Mouse (Mus musculus) WW6 (cell line): ENCODE results near the gene Hsp90b1.
"Not testable (repeated sequence)": the region's sequence is repeated elsewhere in the genome, so short reads cannot be mapped to it uniquely, and the experiment has no call there.

ENCODE experiments used
- DNase-seq: peaks from one replicate; pipeline ENCODE4 v3.0.0-alpha.2; 2013; ENCODE audit warnings: low read depth, low spot score

The Hsp90b1 gene

DNA sequence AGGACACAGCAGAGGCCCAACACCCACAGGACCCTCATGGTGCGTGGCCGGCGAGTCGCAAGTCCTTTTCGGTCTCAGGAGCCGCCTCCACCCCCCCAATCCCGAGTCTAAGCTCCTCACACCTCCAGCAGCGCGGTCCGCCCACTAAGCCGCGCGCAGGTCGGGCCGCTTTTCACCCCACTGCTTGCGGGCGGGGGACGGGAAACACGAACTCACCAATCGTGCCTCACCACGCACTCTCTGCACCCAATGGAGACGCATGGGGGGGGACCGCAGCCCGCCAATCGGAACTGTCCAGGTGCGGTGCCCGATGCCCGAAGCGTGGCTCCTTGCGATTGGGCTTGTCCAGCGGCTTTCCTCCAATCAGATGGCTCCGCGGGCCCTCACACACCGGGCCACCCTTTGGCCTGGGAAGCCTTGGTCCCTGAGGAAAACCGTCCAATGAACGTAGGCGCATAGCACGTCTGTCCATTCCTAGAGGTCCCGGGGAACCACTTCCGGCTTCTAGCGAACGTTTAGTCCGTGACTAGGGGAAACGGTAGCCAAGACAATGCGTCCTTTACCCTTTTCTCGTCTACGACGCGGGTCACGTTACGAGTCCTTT is at the start of gene Hsp90b1, which contains the start of gene Ttc41:
TSS of gene Hsp90b1 (minus strand) at position 192 of the 604 bp plus-strand sequence.
TSS of gene Ttc41 (plus strand) at position 494 of the 604 bp plus-strand sequence.
- peak; percentile 95 for DNase-seq

DNA sequence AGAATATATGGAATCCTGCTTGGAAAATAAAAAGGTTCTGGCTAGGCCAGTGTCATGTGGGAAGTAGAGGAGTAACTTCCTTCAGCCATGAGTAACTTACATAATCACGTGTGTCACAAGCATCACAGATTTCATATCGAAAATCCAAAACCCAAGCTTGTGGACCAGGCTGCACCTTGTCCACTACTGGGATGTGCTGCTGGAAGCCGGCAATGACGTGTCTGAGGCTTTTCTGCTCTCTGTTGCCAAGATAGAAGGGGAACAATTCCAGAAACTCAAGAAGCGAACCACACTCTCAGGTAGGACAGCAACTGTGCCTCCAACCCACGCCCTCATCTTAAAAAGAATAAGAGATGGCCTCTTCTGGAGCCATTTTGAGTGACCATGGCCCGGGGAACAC is 39.0 kb upstream of the Hsp90b1 start:
- no peak for DNase-seq

DNA sequence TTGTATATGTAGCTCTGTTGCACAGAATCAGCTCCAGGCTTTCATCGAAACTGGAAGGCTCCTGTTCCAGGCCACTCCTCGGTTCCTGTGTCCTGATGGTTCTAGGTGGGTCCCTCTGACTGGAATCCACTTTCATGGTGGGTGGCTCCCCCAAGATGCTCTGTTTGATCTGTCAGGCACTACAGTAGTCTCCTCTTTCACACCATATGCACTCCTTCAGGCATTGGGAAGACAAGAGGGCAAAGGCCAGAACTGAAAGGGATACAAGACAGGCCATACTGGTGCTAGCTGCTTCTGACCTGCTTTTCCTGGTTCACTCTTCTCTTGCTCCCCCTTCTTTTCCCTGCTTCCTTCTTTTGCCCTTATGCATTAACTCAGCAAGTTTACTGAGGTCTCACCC is 37.6 kb upstream of the Hsp90b1 start:
- DNase-seq, result no peak

DNA sequence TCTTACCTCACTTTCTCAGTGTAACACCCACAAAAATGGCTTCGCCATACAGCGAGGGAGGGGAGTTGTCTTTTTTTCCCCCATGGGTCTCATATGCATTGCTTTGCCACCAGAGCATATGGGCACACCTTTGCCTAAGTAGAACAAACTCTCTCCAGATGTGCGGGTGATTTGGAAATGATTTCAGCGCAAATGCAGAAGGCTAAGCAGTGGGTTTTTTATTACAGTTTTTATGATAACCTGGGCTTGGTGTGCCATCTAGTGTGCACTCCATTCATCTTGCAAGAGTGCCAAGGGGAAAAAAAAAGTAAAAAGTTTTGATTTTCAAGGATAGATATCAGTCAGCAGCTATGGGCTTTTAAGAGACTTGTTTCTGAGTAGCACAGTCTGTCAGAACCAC is 29.7 kb upstream of the Hsp90b1 start:
- no peak for DNase-seq

DNA sequence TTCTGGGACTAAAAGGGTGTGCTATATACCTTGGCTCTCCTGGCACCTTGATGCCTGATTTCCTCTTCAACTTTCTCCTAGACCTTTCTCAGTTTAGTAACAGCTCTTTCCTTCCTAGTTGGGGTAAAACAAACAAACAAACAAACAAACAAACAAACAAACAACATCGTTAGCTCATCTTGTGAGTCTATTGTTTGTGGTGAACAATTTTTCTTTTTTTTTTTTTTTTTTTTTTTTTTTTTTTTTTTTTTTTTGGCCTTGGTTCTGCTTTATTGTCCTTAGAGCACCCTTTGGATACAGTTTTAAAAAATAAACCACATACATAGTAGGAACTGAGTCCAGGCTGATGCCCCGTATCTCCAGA is 26.2 kb upstream of the Hsp90b1 start:
- DNase-seq, result no peak

DNA sequence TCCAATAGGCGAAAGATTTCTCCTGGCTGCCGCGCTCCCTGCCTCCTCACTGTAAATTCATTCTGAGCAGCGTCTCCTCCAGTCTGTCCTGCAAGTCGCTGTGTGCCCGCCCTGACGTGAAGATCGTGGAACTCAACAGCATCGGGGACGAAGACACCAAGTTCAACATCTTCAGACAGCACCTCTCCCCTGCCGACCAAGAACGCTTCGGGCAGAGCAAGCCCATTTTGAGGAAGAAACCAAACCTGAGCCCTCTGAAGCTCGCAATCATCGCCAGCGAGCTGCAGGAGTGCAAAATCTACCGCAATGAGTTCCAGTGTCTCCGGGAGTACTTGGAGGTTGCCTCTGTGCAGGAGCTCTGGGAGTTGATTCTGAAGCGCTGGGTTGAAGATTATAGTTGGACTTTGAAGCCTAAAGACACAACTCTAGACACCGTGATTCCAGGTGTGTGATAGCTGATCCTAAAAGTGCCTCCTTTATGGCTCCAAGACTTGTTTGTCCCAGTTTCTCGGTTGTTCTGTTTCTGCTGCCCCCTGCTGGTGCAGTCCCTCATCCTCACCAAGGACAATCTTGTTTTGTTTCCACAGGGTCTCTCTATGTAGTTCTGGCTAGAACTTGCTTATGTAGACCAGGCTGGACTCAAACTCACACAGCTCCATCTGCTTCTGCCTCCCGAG is 25.7 kb upstream of the Hsp90b1 start:
- peak; percentile 73 for DNase-seq

DNA sequence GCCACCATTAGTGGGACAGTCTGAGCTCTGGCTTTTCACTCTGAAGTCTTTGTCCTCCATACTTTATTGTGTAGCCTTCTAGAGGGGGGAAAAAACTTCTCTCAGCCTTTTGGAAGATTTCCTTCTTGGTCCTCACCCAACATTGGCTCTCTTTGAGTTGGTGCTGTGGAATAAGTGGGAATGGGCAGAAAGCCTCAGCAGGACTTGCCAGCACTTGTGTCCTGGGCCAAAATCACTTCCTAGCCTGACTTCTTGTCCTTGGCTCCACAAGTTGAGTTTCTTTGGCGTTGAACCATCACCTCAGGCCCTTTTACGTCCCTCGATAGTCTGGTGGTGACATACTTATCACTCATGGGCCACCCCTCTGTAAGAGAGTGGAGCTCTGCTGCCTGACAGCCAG is 22.9 kb upstream of the Hsp90b1 start:
- no peak for DNase-seq

DNA sequence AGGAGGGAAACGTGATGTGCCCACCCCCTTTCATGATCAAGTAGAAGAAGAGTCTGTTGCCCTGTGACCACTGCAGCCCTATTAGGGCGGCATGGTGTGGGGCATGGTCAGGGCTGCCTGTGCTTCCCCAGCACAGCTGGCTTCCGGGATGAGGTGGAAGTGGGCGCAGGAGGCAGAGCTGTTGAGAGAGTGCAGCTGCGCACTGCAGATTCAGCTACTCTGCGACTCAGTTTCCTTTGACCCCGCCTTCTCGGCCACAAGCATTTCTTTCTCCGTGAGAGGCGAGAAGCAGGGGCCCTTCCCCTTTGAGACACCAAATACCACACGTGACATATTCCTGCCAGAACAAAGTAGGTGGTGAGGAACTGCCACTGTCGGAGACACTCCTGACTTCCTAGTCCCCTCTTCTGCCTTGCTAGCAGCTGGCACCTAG is 22.3 kb upstream of the Hsp90b1 start:
- DNase-seq, result peak; percentile 31

DNA sequence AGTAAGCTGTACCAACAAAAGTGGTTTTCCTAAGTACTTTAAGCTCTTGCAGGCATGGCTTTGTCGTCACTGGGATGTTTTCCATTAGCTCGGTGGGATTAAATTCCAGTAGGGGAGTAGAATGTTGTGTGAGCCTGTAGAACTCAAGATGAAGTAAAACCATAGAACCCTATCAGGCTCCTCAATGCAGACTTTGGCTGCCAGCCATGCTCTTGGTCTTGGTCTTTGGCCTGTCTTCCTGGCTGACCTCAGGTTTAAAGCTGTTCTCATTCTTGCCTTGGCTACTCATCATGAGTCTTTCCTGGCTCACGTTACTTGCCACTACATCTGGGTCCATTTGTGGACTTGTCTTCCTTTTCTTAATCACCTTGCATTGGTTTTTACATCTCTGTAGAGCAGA is 6.8 kb upstream of the Hsp90b1 start:
- DNase-seq, result no peak

DNA sequence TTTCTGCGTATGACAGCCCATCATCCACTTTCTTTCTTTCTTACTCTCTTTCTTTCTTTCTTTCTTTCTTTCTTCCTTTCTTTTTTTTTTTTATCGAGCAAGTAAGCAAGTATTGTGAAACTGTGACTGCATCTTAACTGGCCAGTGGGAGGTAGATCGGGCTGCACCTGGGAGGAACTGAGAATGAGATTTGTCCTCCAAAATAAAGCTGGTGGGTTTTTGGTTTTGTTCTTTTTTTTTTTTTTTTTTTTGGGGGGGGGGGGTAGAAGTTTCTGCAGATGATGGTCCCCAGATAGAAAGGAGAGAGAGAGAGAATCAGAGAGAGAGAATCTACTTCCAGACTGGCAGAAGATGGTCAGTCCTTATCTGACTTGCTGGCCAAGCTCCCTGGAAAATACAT is 1.8 kb upstream of the Hsp90b1 start:
- no peak for DNase-seq

DNA sequence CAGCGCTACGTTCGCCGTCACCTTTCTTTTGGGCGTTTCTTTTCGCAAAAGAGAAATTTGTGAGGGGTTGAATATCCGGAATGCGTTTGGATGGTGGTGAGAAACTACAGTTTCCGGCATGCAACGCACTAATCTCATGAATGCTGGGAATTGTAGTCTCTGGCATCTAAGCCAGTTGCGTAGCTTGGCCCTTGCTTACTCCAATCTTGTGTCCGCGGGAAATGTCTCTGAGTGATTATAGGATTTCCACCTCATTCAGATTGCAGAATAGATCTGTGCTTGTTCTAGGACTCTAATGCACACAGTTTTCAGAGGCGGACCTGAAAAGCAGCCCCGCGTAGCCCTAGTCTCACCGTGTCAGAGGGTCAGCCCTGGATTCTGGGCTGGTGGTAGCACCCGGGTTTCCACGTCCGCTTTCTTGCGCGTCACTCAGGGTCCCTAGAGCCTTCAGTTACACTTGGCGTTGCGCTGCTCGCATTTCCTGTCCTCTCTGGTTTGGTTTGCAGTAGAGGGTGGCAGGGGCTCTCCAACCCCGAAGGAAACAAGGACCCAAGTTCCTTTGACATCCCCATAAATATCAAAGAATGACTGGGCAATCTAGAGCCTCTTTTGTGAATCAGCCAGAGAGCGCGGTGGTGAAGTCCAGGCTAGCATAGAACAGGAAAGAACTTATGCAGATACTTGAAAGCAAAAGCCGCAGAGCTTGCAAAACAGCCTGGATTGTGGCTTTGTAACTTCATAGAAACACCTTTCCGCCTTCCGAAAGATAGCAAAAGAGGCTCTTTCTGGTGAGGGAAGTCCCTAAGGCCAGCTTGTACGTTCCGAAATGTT is 828 bp upstream of the Hsp90b1 start:
- DNase-seq, result peak; percentile 45

DNA sequence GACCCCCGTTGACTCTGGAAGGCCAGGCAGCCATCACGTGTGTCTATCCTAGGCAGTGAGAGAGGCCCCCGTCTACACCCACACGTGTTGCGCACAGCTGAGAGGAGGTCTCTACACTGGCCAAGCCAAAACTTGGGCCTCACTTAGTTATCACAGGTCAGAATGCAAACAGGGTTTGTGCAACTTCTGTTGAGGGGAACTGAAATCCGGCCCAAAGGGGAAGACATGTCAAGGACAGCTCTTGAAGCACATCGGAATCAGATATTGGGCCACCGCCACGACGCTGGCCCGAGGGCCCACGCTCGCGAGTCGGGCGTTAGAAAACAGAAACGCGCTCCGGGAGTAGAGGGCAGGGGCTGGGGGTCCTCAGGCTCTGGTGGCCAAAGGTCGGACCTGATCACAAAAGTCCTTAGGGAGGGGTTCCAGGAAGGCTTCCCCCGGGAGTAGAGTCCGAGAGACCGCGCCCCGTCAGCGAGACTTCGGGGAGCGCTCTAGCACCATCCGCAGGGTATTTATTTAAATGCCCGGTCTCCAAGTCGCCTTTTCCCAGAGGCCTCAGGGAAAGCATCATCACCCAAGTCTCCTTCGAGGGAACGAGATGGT is 619 bp downstream of the Hsp90b1 start:
- DNase-seq, result no peak

DNA sequence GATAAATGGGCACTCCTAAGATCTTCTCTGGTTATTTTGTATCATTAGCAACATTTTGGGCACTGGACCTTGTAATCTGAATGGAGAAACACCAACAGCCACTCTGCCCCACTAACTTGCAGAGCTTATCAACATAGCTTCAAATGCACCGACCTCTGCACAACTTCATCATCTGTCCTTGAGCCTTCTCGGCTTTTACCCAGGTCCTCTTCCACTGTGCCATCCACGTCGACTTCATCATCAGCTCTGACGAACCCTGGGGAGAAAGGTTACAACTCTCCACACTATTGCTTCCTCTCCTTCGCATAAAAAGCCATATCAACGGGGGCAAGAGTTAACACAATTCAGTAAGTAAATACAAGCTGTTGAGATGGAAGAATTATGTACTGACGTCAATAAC is 1.2 kb downstream of the Hsp90b1 start:
- no peak for DNase-seq

DNA sequence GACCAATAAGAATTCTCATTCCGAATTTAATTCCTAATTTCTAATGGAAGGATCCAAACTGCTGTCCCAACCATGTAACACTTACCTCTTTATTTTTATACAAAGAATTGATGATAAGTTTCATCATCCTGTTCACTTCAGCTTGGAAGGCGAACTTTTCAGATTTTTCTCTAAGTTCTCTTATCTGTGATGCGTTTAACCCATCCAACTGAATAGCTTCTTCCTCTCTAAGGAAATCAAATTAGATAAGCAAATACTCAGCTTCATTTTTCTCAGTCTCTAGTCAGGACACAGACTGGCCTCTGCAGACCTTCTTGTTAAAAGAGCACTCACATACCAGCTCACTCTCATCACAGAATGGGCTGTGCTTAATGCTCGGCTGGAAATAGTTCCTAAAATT is 1.9 kb downstream of the Hsp90b1 start:
- DNase-seq, result no peak

DNA sequence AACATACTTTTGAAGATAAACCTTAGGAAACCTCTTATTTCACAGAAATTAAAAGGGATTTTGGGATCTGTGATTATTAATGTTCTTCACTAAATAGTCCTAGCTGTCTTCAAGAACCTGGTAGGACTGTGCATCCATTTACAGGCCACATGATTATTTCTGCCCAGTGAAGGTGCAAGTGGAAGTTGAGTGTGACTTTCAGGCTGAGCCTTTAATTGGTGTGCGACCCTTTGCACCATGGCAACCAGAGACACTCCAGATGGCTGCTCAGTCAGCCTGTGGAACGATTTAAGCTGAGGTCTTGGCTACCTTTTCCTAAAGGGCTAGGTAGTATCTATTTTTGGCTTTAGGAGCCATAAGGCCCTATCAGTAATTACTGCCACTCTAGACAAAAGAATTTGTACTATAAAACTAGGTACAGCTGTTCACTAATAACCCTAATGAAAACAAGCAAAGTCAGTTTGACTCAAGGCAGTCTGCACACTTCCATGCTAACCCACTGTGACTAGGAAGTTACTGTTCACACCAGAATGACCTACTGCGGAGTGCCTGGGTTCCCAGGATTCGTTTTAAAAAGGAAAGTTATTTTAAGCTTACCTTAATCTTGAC is 2.9 kb downstream of the Hsp90b1 start:
- DNase-seq, result no peak

DNA sequence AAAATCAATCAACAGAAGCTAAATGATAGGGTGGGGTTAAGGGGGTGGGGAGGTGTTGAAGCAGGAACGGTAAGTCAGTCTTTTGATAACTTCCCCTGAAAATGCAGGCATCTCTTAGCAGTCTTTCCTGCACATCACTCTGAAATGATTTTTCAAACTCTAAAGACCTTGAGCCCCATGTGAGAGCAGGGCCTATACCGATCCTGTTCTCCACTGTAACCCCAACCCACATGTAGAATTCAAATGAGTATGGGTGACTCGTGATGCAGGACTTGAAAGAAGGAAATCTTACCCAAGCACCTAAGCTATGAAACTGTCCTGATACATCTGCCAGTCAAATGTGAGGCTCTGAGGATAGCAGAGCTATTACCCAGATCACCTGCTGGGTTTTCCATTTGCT is 4.3 kb downstream of the Hsp90b1 start:
- no peak for DNase-seq

DNA sequence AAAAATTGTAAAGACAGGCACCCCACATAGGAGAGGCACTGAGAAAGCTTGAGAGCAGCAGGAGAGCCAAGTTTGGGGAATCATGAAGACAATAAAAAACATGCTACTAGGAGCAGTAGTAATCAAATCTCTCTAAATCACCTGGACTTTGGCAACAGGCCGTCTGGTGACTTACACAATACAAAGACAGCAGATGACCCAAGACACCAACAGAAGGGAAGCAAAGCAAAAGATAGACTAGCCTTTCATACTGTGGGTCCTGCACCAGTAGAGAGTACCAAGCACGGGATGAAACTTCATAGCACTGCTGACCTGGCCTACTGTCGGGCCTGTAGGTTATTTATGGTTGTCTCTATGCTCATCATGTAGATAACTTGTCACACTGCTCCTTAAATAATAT is 5.1 kb downstream of the Hsp90b1 start:
- no peak for DNase-seq

DNA sequence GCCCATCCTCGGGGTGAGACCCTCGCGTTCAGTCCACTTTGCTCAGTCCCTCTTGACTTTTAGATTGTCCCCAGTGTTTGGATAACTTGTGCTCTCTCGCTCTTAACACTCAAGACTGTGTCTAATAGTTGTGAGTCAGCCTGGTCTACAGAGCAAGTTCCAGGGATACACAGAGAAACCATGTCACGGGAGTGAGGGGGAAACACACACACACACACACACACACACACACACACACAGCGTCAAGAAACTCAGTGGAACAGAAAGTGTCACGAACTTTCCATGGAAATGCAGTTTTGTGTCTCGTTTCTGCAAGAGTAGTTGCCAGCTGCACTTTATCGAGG is 19.3 kb downstream of the Hsp90b1 start:
- not testable (repeated sequence) for DNase-seq

DNA sequence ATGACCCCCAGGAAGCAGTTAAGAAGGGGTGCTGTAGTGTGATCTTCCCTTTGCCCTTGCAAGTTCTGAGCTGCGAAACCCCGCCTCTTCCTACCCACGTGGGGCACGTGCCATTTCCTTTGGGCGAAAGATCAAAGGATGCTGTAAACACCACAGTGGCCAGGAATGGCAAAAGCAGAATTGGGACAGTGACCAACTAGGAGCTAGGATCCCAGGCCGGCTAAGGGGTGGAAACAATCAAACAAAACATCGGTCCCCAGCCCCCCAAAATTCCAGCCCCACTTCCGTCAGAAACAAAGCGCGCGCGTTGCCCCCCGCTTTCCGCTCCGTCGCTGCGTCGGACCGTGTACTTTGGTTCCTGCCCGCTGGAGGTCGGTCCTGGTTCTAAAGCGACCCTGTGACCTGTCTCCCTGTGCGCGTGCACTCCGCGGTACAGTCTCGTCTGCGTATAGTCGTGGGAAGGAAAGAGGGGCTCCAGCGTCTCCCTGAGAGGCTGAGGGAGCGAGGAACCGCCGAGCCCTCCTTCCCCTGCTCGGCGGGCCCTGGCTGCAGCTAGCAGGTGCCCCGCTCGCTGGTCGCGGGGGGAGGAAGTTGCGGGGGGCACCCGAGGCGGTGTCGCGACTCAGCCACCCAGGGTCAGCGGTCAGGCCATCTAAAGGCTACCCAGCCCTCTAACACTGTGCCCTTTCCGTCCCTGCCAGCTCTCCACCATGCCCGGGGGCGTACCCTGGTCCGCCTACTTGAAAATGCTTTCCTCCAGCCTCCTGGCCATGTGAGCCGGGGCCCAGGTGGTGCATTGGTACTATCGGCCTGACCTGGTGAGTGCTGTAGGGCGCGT is 19.9 kb downstream of the Hsp90b1 start:
- peak; percentile 60 for DNase-seq

DNA sequence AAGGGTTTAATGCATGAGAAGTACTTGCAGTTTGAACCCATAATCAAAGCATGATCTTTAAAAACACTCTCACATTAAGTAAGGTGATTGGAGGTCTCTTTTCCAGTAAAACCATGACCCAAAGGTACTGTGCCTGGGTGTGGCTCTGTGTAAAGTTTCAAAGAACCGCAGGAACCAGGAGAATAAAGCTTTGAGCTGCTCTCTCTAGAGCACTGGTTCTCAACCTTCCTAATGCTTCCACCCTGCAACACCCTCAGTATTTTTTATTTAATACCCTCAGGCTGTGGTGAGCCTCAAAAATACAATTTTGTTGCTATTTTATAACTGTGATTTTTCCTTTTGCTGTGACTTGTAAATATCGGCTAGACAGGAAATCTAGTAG is 20.5 kb downstream of the Hsp90b1 start:
- DNase-seq, result not testable (repeated sequence)

DNA sequence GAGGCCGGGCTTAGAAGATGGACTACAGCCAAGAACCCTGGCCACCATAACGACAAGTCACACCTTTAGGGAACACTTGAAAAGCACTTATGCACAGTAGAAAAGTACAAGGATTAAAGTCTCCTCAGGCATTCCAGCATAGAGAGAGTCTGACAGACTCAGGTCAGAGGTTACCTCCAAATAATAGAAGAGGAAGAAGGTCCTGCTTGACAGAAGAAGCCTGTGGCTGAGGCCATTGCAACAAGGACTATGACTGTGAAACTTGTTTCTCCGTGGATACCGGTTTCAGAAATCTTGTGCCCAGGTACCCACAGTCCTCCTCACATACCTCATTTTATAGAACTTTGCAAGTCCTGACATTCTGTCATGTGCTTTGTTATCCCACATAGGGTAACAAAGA is 34.8 kb downstream of the Hsp90b1 start:
- DNase-seq, result not testable (repeated sequence)
